Mouse (Mus musculus) adrenal gland (tissue): ENCODE measurements at regions not wholly inside any gene's neighbourhood (a gene's known extent, or its start where the extent isn't known, plus 50 kb on each side); places are given as distances from the start of the nearest gene placed in this dataset.
"Not testable (repeated sequence)": the region's sequence is repeated elsewhere in the genome, so short reads cannot be mapped to it uniquely, and the experiment has no call there.

ENCODE experiments used
- intact Hi-C: fragments of 180-260 bp; cut with DNase I; formaldehyde crosslinking; loops from one replicate; pipeline ENCODE4 v1.15.1; 2025

- intact Hi-C loops, result no loop called here
Observed at GRCm38 (mm10) chr7:69167456-69167855, 418.4 kb upstream of the Arrdc4 start.

- intact Hi-C loops, result no loop called here
Observed at GRCm38 (mm10) chr7:69161916-69162315, 412.9 kb upstream of the Arrdc4 start.

GRCm38 (mm10) chr7:69142351-69142750, 393.3 kb upstream of the Arrdc4 start:
- intact Hi-C loops, result no loop called here

- intact Hi-C loops, result no loop called here
Observed at GRCm38 (mm10) chr7:69133441-69133840, 384.4 kb upstream of the Arrdc4 start.

GRCm38 (mm10) chr7:69101770-69102169, 352.7 kb upstream of the Arrdc4 start:
- intact Hi-C loops, result not testable (repeated sequence)

- intact Hi-C loops, result no loop called here
Observed at GRCm38 (mm10) chr7:69097587-69098095, 348.6 kb upstream of the Arrdc4 start.

GRCm38 (mm10) chr7:69074780-69075179, 325.7 kb upstream of the Arrdc4 start:
- intact Hi-C loops, result no loop called here

- intact Hi-C loops, result no loop called here
Observed at GRCm38 (mm10) chr7:69062994-69063393, 314.0 kb upstream of the Arrdc4 start.

- intact Hi-C loops, result no loop called here
Observed at GRCm38 (mm10) chr7:69062506-69062905, 313.5 kb upstream of the Arrdc4 start.

- intact Hi-C loops, result no loop called here
Observed at GRCm38 (mm10) chr7:69062094-69062493, 313.1 kb upstream of the Arrdc4 start.

GRCm38 (mm10) chr7:69061242-69061641, 312.2 kb upstream of the Arrdc4 start:
- intact Hi-C loops, result no loop called here

- intact Hi-C loops, result no loop called here
Observed at GRCm38 (mm10) chr7:69016575-69016974, 267.5 kb upstream of the Arrdc4 start.

- intact Hi-C loops, result no loop called here
Observed at GRCm38 (mm10) chr7:69015047-69015446, 266.0 kb upstream of the Arrdc4 start.

GRCm38 (mm10) chr7:69007237-69007636, 258.2 kb upstream of the Arrdc4 start:
- intact Hi-C loops, result no loop called here

GRCm38 (mm10) chr7:68988061-68988460, 239.0 kb upstream of the Arrdc4 start:
- intact Hi-C loops, result no loop called here

- intact Hi-C loops, result no loop called here
Observed at GRCm38 (mm10) chr7:68983937-68984336, 234.9 kb upstream of the Arrdc4 start.

- intact Hi-C loops, result no loop called here
Observed at GRCm38 (mm10) chr7:68982914-68983502, 234.0 kb upstream of the Arrdc4 start.

GRCm38 (mm10) chr7:68978576-68978975, 229.5 kb upstream of the Arrdc4 start:
- intact Hi-C loops, result no loop called here

GRCm38 (mm10) chr7:68976813-68977752, 228.0 kb upstream of the Arrdc4 start:
- intact Hi-C loops, result no loop called here

GRCm38 (mm10) chr7:68975956-68976355, 226.9 kb upstream of the Arrdc4 start:
- intact Hi-C loops, result no loop called here

- intact Hi-C loops, result no loop called here
Observed at GRCm38 (mm10) chr7:68975580-68975894, 226.5 kb upstream of the Arrdc4 start.

GRCm38 (mm10) chr7:68974761-68975579, 225.9 kb upstream of the Arrdc4 start:
- intact Hi-C loops, result no loop called here
